Mouse (Mus musculus) lung, embryonic 16.5 days (tissue): ENCODE results near the gene Zdhhc18. TPM values are rescaled to one million over a fixed set of nuclear protein-coding genes. Genes with fewer than 3 reads are reported as not detected.

Source experiments
- ATAC-seq: fragments of 200-750 bp; cut with Nextera tagmentation; 2 replicates; pipeline ENCODE4 v1.8.0; 2017; ENCODE audit warnings: low read depth, mild to moderate bottlenecking, moderate library complexity
- H3K27ac ChIP-seq: fragments of 300-500 bp; sonication (generic); 2 replicates; pipeline ENCODE4 v1.5.1; 2014; ENCODE audit warnings: mild to moderate bottlenecking, control low read depth, low read length
- H3K27me3 ChIP-seq: fragments of 300-500 bp; sonication (generic); 2 replicates; pipeline ENCODE4 v1.6.1; 2014; ENCODE audit warnings: low read depth, low read length, mixed read lengths; ENCODE audit not compliant: control insufficient read depth, insufficient read depth
- H3K36me3 ChIP-seq: fragments of 300-500 bp; sonication (generic); 2 replicates; pipeline ENCODE4 v1.6.1; 2014; ENCODE audit warnings: low read length; ENCODE audit not compliant: control insufficient read depth, insufficient read depth
- H3K4me1 ChIP-seq: fragments of 300-500 bp; sonication (generic); replicated peaks from 2 replicates; pipeline ENCODE4 v1.6.1; 2014; ENCODE audit warnings: low read length, mixed read lengths; ENCODE audit not compliant: control insufficient read depth, insufficient read depth
- H3K4me2 ChIP-seq: fragments of 300-500 bp; sonication (generic); 2 replicates; pipeline ENCODE4 v1.6.1; 2014; ENCODE audit warnings: low read depth, low read length, control low read depth
- H3K4me3 ChIP-seq: fragments of 300-500 bp; sonication (generic); 2 replicates; pipeline ENCODE4 v1.5.1; 2014; ENCODE audit warnings: mild to moderate bottlenecking, low read length, control low read depth
- H3K9ac ChIP-seq: fragments of 300-500 bp; sonication (generic); 2 replicates; pipeline ENCODE4 v1.6.1; 2014; ENCODE audit warnings: low read length, control low read depth
- H3K9me3 ChIP-seq: fragments of 300-500 bp; sonication (generic); 2 replicates; pipeline ENCODE4 v1.6.1; 2016; ENCODE audit warnings: low read length; ENCODE audit not compliant: control insufficient read depth
- WGBS: fragments of 180-500 bp; shearing (Covaris S2); extraction: QIAGEN DNeasy Blood & Tissue Kit; methylation state at CpG from one replicate; pipeline ENCODE4 v1.1.7; 2014; 5-methylcytosine and 5-hydroxymethylcytosine counted together
- polyA plus RNA-seq: library from polyadenylated mRNA; unstranded; fragments of >200 nt; fragmentation: Nextera tagmentation; extraction: Ambion mirVana; gene quantifications from 2 replicates; pipeline ENCODE4 v1.2.1, GENCODE M21; 2015

Gene Zdhhc18
- polyA plus RNA-seq, 1 experiment from 2014 or later, result 3.1 TPM

DNA sequence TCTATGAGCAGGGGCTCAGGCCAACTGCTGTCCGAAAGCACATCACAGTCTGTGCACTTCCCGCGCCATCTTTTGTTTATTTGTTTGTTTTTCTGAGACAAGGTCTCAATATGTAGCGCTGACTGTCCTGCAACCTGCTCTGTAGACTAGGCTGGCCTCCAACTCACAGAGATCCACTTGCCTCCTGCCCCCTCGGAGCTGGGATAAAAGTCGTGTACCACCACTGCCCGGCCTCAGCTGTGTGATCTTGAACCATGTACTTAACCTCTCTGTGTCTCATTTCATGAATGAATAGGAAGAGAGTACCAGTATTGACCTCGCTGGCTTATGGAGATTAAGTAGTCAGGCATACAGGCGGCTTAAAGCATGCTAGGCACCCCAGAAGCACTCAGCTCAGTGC lies 23.3 kb downstream of the Zdhhc18 start:
- Histone ChIP-seq H3K9me3 (no peaks in the 10 kb centered on the region), H3K27ac (peak overlapping the region; percentile 82), H3K9ac (no peak overlapping the region), H3K4me2 (no peak overlapping the region), H3K36me3 (peaks cover 6% of the 10 kb centered on the region; the same call in 1 of the 2 replicates), H3K27me3 (no peaks in the 10 kb centered on the region), H3K4me3 (no peak overlapping the region), H3K4me1 (peaks cover 9% of the 10 kb centered on the region)
- ATAC-seq, result no peak
- WGBS, result 85% methylated on average over 9 of the region's 9 CpGs

- WGBS, result 57% methylated on average over 5 of the region's 5 CpGs
- H3K27me3 ChIP-seq, result no peaks in the 10 kb centered on the region
- H3K4me1 ChIP-seq, result peaks cover 5% of the 10 kb centered on the region
- peak overlapping the region; percentile 82 for H3K27ac ChIP-seq
- H3K36me3 ChIP-seq, result peaks cover 6% of the 10 kb centered on the region; the same call in 1 of the 2 replicates
- no peak overlapping the region for H3K4me2 ChIP-seq
- peak overlapping the region; percentile 46; the same call in 1 of the 2 replicates for H3K9ac ChIP-seq
- no peaks in the 10 kb centered on the region for H3K9me3 ChIP-seq
- H3K4me3 ChIP-seq, result no peak overlapping the region
- no peak for ATAC-seq
These were observed 23.7 kb downstream of the Zdhhc18 start for GRCm38 (mm10) chr4:133626221-133626620.

DNA sequence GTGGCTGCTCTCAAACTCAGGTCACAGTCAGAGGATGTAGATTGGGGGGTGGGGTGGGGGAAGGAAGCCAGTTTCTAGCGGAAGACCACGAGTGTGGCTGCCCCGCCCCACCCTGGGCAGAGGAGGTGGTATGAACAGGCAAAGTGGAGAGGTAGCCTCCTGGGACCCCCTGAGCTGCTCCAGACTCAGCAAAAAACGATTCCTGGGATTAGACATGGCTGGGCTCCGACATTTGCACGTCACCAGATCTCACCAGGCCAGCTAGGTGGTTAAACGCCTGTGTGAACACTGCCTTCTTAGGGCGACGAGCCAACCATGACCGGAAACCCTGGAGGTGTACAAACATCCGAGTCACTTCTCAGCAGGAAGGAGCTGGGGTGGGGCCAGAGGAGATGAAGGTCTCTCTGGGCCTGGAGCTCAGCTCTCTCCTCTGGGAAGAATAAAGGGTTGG lies 24.3 kb downstream of the Zdhhc18 start:
- Histone ChIP-seq H3K27ac (peak overlapping the region; percentile 82), H3K36me3 (peaks cover 6% of the 10 kb centered on the region; the same call in 1 of the 2 replicates), H3K4me2 (no peak overlapping the region), H3K4me3 (no peak overlapping the region), H3K9ac (peak overlapping the region; percentile 46; the same call in 1 of the 2 replicates), H3K27me3 (no peaks in the 10 kb centered on the region), H3K4me1 (no peaks in the 10 kb centered on the region; the same call in none of the 2 replicates), H3K9me3 (no peaks in the 10 kb centered on the region)
- 44% methylated on average over 11 of the region's 11 CpGs for WGBS
- peak; percentile 86 for ATAC-seq

DNA sequence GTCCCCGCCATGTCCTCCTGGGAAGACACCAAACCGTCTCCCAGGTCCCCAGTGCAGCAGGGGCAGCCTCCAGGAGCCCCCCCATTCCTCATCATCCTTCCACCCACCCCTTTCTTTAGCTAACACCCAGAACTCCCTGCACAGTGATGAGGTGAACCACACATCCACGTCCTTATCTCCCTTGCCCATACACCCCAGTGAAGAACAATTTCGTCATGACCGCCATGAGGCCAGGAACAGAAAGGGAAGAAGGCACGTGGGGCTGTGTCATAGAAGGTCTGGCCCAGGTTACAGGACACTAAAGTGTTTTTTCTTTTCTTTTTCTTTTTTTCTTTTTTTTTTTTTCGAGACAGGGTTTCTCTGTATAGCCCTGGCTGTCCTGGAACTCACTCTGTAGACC lies 25.1 kb downstream of the Zdhhc18 start:
- H3K4me2 ChIP-seq, result no peak overlapping the region
- no peaks in the 10 kb centered on the region for H3K27me3 ChIP-seq
- no peak overlapping the region for H3K4me3 ChIP-seq
- no peaks in the 10 kb centered on the region for H3K9me3 ChIP-seq
- no peaks in the 10 kb centered on the region; the same call in 1 of the 2 replicates for H3K4me1 ChIP-seq
- no peak for ATAC-seq
- peaks cover 6% of the 10 kb centered on the region; the same call in 1 of the 2 replicates for H3K36me3 ChIP-seq
- WGBS, result 82% methylated on average over 7 of the region's 7 CpGs
- peak overlapping the region; percentile 82; the same call in 1 of the 2 replicates for H3K27ac ChIP-seq
- no peak overlapping the region for H3K9ac ChIP-seq

DNA sequence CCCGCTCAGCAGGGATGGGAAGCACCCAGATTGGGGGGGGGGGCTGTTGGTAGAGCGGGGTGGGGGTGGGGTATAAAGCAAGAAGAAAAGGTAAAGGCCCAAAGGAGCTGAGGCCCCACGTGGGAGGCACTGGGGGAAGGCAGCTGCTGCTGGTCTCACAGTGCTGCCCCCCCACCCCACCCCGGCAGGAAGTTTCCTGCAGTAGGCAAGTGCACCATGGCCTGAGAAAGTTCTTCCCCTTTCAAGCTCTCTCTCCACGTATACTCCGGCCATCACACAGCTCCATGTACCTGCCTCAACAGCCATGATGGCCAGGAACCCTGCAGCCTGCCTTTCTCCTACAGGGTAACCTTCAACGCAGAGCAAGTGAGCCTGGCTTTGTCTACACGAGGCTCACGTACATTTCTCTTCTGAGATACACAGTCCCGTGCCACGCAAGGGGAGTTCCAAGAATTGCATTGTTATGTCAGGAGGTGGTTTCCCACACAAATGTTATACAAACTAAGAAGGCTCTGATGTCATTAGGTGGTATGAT lies 27.7 kb downstream of the Zdhhc18 start:
- WGBS, result 75% methylated on average over 10 of the region's 11 CpGs
- ATAC-seq, result no peak
- H3K36me3 ChIP-seq, result peaks cover 6% of the 10 kb centered on the region; the same call in 1 of the 2 replicates
- no peak overlapping the region for H3K9ac ChIP-seq
- no peak overlapping the region for H3K27ac ChIP-seq
- no peaks in the 10 kb centered on the region for H3K4me1 ChIP-seq
- no peak overlapping the region for H3K4me2 ChIP-seq
- no peaks in the 10 kb centered on the region for H3K9me3 ChIP-seq
- no peaks in the 10 kb centered on the region for H3K27me3 ChIP-seq
- no peak overlapping the region for H3K4me3 ChIP-seq

DNA sequence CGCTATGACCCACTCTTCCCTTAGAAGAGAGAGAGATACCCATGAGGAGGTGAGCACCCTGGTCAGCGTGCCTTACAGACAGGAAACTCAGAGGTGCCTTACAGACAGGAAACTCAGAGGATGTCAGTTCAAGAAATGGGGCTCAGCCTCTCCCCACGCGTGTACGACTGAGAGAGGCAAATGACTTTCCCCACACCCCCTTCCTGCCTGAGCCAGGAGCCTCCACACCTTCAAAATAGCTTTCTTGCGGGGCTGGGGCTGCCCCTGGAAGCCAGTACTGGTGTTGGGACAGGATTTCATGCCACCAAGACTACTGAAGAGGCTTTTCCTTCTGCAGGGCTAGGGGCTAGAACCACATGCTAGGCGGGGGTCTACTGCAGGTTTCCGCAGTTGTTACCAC lies 29.3 kb downstream of the Zdhhc18 start:
- Histone ChIP-seq H3K4me2 (no peak overlapping the region), H3K9me3 (no peaks in the 10 kb centered on the region), H3K4me1 (no peaks in the 10 kb centered on the region), H3K36me3 (peaks cover 4% of the 10 kb centered on the region; the same call in 1 of the 2 replicates), H3K27ac (no peak overlapping the region), H3K27me3 (no peaks in the 10 kb centered on the region), H3K9ac (no peak overlapping the region), H3K4me3 (no peak overlapping the region)
- no peak for ATAC-seq
- 79% methylated on average over 8 of the region's 8 CpGs for WGBS

- Histone ChIP-seq H3K4me1 (no peaks in the 10 kb centered on the region), H3K4me2 (no peak overlapping the region), H3K9me3 (no peaks in the 10 kb centered on the region), H3K9ac (no peak overlapping the region), H3K27me3 (no peaks in the 10 kb centered on the region), H3K36me3 (no peaks in the 10 kb centered on the region), H3K27ac (no peak overlapping the region), H3K4me3 (no peak overlapping the region)
- ATAC-seq, result no peak
- WGBS, result 60% methylated on average over 4 of the region's 4 CpGs
These were observed 30.3 kb downstream of the Zdhhc18 start for GRCm38 (mm10) chr4:133619473-133620136.

DNA sequence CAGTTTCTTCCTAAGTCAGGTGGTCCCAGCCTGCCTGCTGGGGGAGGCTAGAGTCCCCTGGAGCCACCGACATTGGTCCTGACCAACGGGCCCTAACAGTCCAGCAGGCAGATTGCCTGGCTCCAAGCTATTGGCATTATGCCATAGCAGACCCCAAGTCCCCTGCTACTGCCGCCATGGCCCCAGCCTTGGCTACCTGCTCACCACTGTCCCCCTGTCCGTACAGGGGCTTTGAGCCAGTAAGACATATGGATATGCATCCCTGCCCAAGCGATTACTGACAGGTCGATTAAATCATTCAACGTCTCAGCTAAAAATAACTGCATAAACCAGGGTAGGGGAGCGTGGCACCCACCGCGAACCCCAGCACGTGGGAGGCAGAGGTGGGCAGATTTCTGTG lies 32.0 kb downstream of the Zdhhc18 start:
- WGBS, result 89% methylated on average over 11 of the region's 11 CpGs
- no peak overlapping the region for H3K4me3 ChIP-seq
- H3K27ac ChIP-seq, result no peak overlapping the region
- peaks cover 5% of the 10 kb centered on the region for H3K36me3 ChIP-seq
- H3K4me1 ChIP-seq, result no peaks in the 10 kb centered on the region; the same call in 1 of the 2 replicates
- H3K27me3 ChIP-seq, result no peaks in the 10 kb centered on the region
- H3K9ac ChIP-seq, result no peak overlapping the region
- H3K9me3 ChIP-seq, result no peaks in the 10 kb centered on the region
- H3K4me2 ChIP-seq, result no peak overlapping the region
- ATAC-seq, result no peak

DNA sequence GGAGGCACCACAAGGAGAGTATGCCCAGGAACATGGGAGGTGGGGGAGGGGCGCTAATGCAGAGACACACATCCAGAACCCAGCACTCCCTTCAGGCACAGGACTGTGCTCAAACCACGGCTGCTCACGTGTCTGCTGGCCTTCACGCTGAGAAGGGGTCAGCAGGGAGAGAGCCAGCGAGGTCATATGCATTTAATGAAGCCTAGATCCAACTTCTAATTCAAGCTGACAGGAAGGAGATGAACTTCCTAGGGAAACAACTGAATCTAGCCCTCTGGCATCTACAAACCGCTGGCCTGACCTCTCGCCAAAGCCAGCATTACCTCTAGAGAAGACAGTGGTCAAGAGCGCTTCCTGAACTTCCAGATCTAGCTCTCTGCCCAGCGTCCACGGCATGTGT lies 34.5 kb downstream of the Zdhhc18 start:
- ATAC-seq, result peak; percentile 10; the same call in 1 of the 2 replicates
- Histone ChIP-seq H3K27me3 (no peaks in the 10 kb centered on the region), H3K9me3 (peaks cover 5% of the 10 kb centered on the region), H3K4me1 (no peaks in the 10 kb centered on the region; the same call in 1 of the 2 replicates), H3K4me3 (no peak overlapping the region), H3K9ac (no peak overlapping the region), H3K4me2 (no peak overlapping the region), H3K27ac (no peak overlapping the region), H3K36me3 (peaks cover 21% of the 10 kb centered on the region)
- WGBS, result 69% methylated on average over 10 of the region's 10 CpGs
